Mouse (Mus musculus): Measurements from ENCODE around the gene Dzip1l. TPM values are rescaled to one million over a fixed set of nuclear protein-coding genes. Genes with fewer than 3 reads are reported as not detected.

The Dzip1l gene
- total and polyA plus RNA-seq, 3 experiments: not detected

GRCm38 (mm10) chr9:99603566-99603965 lies 25.7 kb upstream of the Dzip1l start:
- Histone ChIP-seq H3K36me3 (ENCODE audit: control insufficient read depth in 1 of 2, insufficient read depth in 2 of 2, low read length in 2 of 2) (no peaks in the 10 kb centered on the region), H3K9ac (ENCODE audit: control insufficient read depth, low read depth, low read length, poor library complexity, severe bottlenecking) (no peak overlapping the region), H3K9me3 (replicated peaks; ENCODE audit: insufficient read depth, low read length) (no peaks in the 10 kb centered on the region), H3K4me1 (ENCODE audit: control insufficient read depth in 1 of 2, insufficient read depth in 2 of 2, low read length in 2 of 2) (no peaks in the 10 kb centered on the region), H3K27me3 (ENCODE audit: control insufficient read depth in 1 of 2, insufficient read depth in 2 of 2, low read length in 2 of 2) (no peaks in the 10 kb centered on the region), H3K79me2 (ENCODE audit: control insufficient read depth, insufficient read depth, low read length, poor library complexity) (no peaks in the 10 kb centered on the region), H3K4me3 (ENCODE audit: control insufficient read depth in 1 of 2, insufficient read depth in 1 of 2, low read depth in 2 of 2, low read length in 2 of 2) (no peak overlapping the region), H3K27ac (ENCODE audit: control insufficient read depth, low read depth, low read length) (no peak overlapping the region)
- TF ChIP-seq ZMIZ1 (IDR thresholded peaks at IDR 0.05; ENCODE audit: low read depth, low read length): no peak
- TF ChIP-seq RCOR1 (IDR thresholded peaks at IDR 0.05; ENCODE audit: low read depth, low read length): no peak
- no peak for TF ChIP-seq POLR2AphosphoS2 (IDR thresholded peaks at IDR 0.05; ENCODE audit: low read length)
- no peak for TF ChIP-seq CHD2 (IDR thresholded peaks at IDR 0.05; ENCODE audit: low read length)
- TF ChIP-seq NRF1 (IDR thresholded peaks at IDR 0.05; ENCODE audit: insufficient read depth, low read depth, low read length, poor library complexity, severe bottlenecking): no peak
- no peak for TF ChIP-seq MAZ (IDR thresholded peaks at IDR 0.05; ENCODE audit: low read depth, low read length)
- TF ChIP-seq UBTF (IDR thresholded peaks at IDR 0.05; ENCODE audit: borderline replicate concordance, insufficient read depth, low read depth, low read length): no peak
- TF ChIP-seq TBP (IDR thresholded peaks at IDR 0.05; ENCODE audit: low read depth, low read length): no peak
- no peak for TF ChIP-seq POLR2A (IDR thresholded peaks at IDR 0.05; ENCODE audit: control insufficient read depth in 1 of 2, insufficient read depth in 1 of 2, low read depth in 1 of 2, low read length in 2 of 2, poor library complexity in 1 of 2)
- no peak for TF ChIP-seq ZKSCAN1 (IDR thresholded peaks at IDR 0.05; ENCODE audit: low read depth, low read length)
- TF ChIP-seq MYC (IDR thresholded peaks at IDR 0.05; ENCODE audit: low read depth, low read length): no peak
- TF ChIP-seq HCFC1 (IDR thresholded peaks at IDR 0.05; ENCODE audit: low read depth, low read length): no peak
- TF ChIP-seq GABPA (IDR thresholded peaks at IDR 0.05; ENCODE audit: low read depth, low read length): no peak
- no peak for TF ChIP-seq BHLHE40 (IDR thresholded peaks at IDR 0.05; ENCODE audit: borderline replicate concordance, low read depth, low read length)
- no peak for TF ChIP-seq SMC3 (IDR thresholded peaks at IDR 0.05; ENCODE audit: low read depth, low read length)
- no peak for TF ChIP-seq GATA1 (IDR thresholded peaks at IDR 0.05; ENCODE audit: low read depth, low read length)
- DNase-seq (ENCODE audit: low read depth, low spot score): no peak

GRCm38 (mm10) chr9:99612202-99612601 lies 17.1 kb upstream of the Dzip1l start, which contains the start of gene A4gnt:
Gene A4gnt (plus strand): TSS chr9:99612502.
- TF ChIP-seq BHLHE40 (IDR thresholded peaks at IDR 0.05; ENCODE audit: borderline replicate concordance, low read depth, low read length) (no peak), ZMIZ1 (IDR thresholded peaks at IDR 0.05; ENCODE audit: low read depth, low read length) (no peak), NELFE (IDR thresholded peaks at IDR 0.05; ENCODE audit: low read depth, low read length) (no peak), CHD1 (IDR thresholded peaks at IDR 0.05; ENCODE audit: low read depth, low read length) (no peak), TCF12 (IDR thresholded peaks at IDR 0.05; ENCODE audit: low read depth, low read length) (no peak), GATA1 (IDR thresholded peaks at IDR 0.05; ENCODE audit: low read depth, low read length) (no peak), RAD21 (IDR thresholded peaks at IDR 0.05; ENCODE audit: low read depth, low read length) (no peak), JUND (IDR thresholded peaks at IDR 0.05; ENCODE audit: low read depth, low read length) (no peak), SIN3A (IDR thresholded peaks at IDR 0.05; ENCODE audit: low read length) (no peak), MYB (IDR thresholded peaks at IDR 0.05; ENCODE audit: low read depth, low read length) (no peak), ETS1 (IDR thresholded peaks at IDR 0.05; ENCODE audit: low read depth, low read length) (no peak), ZNF384 (IDR thresholded peaks at IDR 0.05; ENCODE audit: low read depth, low read length) (no peak), EP300 (IDR thresholded peaks at IDR 0.05; ENCODE audit: low read depth in 1 of 2, low read length in 2 of 2) (no peak), RCOR1 (IDR thresholded peaks at IDR 0.05; ENCODE audit: low read depth, low read length) (no peak), CTCF (IDR thresholded peaks at IDR 0.05 in 2 of 3, conservative IDR thresholded peaks at IDR 0.05 in 1 of 3; ENCODE audit: control insufficient read depth in 1 of 3, insufficient read depth in 1 of 3, low read depth in 2 of 3, low read length in 3 of 3, poor library complexity in 1 of 3, severe bottlenecking in 1 of 3) (no peak), KAT2A (conservative IDR thresholded peaks at IDR 0.05; ENCODE audit: low read depth, low read length) (no peak)
- Histone ChIP-seq H3K27ac (ENCODE audit: control insufficient read depth, low read depth, low read length) (no peak within 1 kb of the TSS), H3K4me3 (ENCODE audit: control insufficient read depth in 1 of 2, insufficient read depth in 1 of 2, low read depth in 2 of 2, low read length in 2 of 2) (no peak within 1 kb of the TSS), H3K27me3 (ENCODE audit: control insufficient read depth in 1 of 2, insufficient read depth in 2 of 2, low read length in 2 of 2) (peaks cover 0 to 2% of the 10 kb centered on the region in 2 experiments; a peak in 1 of 4 replicates), H3K9ac (ENCODE audit: control insufficient read depth, low read depth, low read length, poor library complexity, severe bottlenecking) (no peak within 1 kb of the TSS), H3K4me1 (ENCODE audit: control insufficient read depth in 1 of 2, insufficient read depth in 2 of 2, low read length in 2 of 2) (peaks cover 0 to 2% of the 10 kb centered on the region in 2 experiments; a peak in 1 of 4 replicates), H3K36me3 (ENCODE audit: control insufficient read depth in 1 of 2, insufficient read depth in 2 of 2, low read length in 2 of 2) (no peaks in the 10 kb centered on the region), H3K79me2 (ENCODE audit: control insufficient read depth, insufficient read depth, low read length, poor library complexity) (no peaks in the 10 kb centered on the region), H3K9me3 (replicated peaks; ENCODE audit: insufficient read depth, low read length) (no peaks in the 10 kb centered on the region)
- peak; percentile 36 for DNase-seq (ENCODE audit: low read depth, low spot score)

All from MEL (cell line).